Mouse (Mus musculus) kidney, adult 8-10 months (tissue): Measurements from ENCODE around the gene Mia.

Experiments
- DNase-seq, 2 experiments: peaks; one replicate each; pipeline ENCODE4 v3.0.0; 2022

Gene Mia

DNA sequence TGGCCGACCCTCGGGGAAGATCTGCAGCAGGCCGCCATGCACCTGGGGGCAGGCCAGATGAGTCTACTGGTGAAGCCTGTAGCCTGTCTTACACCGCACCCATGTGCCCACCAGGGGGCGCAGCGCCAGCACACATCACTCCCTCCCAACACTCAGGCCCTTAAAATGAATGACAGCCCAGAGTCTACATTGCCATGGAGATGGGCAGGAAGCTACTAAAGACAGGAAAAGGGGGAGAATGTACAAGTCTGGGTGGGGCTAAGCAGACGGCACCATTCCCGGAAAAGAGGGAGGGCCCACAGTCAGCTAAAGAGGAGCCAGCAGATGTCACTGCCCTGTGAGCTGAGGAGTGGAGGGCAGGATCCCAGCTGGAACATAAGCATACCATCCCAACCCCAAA, 21.1 kb downstream of the Mia start:
- DNase-seq = peak; percentile 88 to 89

DNA sequence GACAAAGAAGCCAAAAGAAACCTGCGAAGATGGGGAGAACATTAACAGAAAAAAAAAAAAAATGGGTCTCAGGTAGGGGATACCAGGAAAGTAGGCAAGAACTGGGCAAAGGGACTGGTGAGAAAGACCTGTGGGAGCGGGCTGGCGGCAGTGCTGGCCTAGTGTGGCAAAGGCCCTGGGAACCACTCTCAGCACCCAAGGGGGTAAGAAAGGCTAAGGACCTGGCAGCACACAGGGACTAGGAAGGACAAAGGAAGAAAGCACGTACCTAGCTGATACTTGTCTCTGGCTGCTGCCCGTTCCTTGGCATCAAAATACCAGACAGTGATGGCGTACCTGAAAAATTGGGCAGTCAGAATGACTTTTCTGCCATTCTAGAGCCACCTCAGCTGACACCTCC, 21.7 kb downstream of the Mia start:
- no peak for DNase-seq

DNA sequence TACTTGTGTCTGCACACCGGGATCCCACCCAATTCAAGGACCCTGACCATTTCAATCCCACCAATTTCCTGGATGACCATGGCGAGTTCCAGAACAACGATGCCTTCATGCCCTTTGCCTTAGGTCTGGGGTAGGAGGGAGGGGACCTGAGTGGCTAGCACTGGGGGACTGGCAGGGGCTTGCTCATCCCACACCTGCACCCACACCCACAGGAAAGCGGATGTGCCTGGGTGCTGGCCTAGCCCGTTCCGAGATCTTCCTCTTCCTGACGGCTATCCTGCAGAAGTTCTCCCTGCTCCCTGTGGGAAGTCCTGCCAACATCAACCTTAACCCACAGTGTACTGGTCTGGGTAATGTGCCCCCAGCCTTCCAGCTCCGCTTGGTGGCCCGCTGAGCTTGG, 22.8 kb downstream of the Mia start:
- no peak for DNase-seq

DNA sequence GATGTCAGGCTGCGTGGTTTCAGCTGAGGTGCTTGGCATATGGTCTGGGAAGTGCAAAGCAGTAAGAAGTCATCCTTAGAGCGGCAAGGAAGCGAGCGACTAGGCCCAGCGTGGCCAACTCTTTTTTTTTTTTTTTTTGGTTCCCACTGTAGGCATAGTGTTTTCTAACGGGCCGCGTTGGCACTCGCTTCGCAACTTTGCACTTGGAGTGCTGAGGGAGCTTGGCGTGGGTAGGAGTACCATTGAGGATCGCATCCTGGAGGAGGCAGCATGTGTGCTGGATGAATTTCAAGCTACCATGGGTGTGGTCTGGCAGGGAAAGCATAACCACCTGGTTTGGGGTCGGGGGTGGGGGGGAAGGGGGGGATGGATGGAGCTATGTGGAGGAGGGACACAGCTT, 25.0 kb downstream of the Mia start:
- DNase-seq = no peak

DNA sequence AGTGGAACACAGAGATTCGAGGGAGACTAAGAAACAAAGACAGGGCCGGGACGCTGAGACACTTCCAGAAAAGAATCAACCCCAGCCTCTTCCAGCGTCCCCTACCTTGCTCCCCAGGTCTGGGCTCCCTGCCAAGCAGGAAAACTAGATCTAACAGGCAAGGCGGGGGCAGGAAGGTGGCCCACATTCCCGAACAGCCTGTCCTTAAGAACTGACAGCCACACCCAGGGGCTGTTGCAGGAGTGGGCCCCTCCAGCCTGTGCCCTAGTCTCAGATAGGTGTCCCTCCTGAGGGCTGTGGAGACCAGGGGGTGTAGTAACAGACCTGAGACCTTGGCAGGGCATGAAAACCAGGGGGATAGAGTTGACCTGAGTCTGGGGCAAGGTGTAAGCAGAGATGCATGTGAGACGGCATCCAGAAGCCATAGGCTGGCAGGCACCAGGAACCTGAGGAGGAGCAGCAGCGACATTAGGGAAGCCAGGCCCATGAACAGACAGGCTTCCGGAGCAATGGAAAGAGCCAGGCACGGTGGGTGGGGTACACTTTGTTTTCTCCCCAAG, 27.7 kb downstream of the Mia start, which contains the start of gene Cyp2t4:
Gene Cyp2t4 (plus strand): TSS at position 510 of the 560 bp plus-strand sequence.
- peak in 1 of 2 experiments; percentile 60 for DNase-seq

DNA sequence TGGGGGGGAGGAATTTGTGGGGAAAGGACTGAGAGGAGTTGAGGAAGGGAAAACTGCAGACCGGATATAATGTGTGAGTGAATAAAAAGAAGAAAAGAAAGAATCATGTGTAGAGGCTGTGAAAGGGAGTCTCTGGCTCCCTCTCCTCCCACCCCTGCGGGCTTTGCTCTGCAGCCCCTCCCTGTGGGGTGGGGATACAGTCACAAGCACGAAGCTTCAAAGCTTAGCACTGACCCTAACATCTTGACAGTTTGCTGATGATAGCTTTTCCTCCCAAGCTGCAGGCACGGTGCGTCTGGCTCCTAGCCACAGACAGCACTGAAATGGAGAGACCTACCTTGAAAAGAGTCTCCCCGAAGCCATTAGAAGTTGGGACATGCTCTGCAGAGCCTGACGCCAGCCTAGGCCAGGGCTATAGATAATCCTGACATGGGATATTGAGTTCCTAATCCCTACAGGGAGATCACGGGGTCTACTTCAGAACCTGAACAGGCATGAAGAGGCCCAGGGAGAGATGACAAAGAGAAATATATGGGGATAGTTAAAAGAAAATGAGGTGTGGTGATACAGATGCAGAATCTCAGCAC, 44.5 kb downstream of the Mia start:
- DNase-seq = no peak

DNA sequence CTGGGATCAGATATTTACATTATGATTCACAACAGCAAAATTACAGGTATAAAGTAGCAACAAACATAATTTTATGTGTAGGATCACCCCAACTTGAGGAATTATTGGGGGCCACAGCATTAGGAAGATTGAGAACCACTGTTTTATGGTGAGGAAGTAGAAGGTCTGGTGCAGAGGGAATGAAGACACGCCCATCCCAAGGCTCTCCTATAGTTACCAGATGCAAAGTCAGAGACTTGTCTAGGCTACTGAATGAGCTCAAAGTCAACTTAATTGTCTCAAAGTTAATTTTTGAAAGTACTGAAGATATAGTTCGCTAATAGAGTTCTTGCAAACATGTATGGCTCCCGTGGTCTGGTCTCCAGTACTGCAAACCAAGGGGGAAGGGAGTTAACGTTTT, 47.2 kb downstream of the Mia start:
- DNase-seq = no peak

DNA sequence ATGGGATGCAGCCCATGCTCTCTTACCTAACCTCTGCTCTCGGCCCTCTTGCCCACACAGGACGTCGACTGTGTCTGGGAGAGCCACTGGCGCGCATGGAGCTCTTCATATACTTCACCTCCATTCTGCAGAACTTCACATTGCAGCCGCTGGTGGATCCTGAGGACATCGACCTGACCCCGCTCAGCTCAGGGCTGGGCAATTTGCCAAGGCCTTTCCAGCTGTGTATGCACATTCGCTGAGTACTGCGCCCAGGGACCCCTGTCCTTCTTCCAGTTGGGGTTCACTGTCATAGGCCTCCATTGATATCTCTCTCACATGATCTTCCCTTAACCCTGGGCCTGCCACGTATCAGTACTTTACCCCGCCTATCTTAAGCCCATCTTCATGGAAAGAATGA, 47.8 kb downstream of the Mia start:
- DNase-seq = peak; percentile 60 to 65

DNA sequence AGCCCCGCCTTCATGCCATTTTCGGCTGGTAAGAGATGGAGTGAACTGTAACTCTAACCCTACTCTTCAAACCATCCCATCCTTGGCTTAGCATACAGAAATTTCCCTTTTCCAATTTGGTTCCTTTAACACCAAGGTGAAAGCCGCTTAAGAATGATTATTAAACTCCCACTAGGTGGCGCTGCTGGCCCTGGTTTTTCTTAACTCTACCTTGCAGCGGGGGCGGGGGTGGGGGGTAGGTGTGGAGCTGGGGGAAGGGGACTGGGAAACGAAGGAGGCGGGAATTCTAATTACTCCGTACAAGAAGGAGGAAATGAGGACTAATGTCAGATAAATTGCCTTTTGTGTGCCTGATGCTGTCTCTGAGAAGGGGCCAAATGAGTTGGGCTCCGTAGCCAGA, 48.4 kb downstream of the Mia start:
- peak; percentile 30 to 65 for DNase-seq

DNA sequence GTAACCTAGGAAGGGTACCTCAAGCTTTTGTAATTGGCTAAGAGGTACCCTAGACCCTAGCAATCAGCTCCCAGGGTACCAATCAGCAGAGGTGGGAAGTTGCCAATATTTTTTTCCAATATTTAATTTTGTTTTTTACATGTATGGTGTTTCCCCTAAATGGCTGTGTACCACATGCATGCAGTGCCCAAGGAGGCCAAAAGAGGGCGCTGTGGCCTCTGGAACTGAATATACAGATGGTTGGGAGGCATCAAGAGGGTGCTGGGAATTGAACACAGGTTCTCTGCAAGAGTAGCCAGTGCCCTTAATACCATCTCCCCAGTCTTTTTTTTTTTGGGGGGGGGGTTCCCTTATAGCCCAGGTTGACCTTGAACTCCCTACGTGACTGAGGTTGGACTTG, 49.6 kb downstream of the Mia start:
- DNase-seq = no peak

DNA sequence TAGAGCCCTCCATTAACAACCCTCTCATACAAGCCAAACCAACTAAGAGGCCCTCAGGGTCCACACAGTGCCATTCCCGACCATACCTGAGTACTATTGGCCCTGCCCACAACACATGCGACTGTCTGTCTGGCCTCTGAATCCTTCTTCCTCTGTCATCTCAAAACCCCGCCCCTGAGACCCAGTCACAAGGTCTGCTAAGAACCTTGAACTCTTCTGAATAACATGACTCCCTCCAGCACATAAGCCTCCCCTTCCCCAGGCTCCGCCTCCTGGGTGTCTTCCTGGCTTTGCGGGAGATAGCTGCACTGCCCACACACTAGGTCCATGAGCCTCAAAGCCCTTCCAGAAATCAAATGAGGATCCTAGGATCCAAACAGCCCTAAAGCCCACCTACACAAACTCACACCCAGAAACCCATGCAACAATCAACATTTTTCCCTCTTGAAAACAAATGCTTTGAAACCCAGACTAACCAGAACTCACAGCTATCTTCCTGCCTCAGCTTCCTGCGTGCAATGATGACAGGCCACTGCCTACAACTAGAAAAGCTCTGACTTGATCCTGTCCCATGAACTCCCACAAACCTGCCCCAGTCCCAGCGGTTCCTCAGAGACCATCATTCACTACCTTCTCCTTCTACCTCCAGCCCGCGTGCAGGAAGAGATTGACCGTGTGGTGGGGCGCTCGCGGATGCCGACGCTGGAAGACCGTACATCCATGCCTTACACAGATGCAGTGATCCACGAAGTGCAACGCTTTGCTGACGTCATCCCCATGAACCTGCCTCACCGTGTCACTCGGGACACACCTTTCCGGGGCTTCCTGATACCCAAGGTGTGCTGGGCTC, 50.2 kb downstream of the Mia start:
- peak; percentile 60 to 72 for DNase-seq

DNA sequence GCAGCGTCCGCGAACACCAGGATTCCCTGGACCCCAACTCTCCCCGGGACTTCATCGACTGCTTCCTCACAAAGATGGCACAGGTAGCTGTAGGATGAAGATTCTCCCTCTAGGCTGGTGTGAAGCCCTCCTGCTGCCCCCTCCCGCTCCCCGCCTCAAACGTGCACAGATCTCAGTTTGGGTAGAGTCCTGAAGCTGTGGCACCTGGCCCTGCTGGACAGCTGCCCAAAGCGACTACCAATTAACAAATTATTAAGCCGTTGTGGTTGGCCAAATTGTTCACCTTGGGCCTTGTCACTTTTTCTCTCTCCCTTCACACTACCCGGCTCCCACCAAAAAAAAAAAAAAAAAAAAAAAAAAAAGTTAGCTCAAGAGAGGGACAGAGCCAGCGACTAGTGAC, 51.1 kb downstream of the Mia start:
- DNase-seq = peak; percentile 40 to 73
